In genomic region chr7:92520820-92521219, GRCm38 (mm10) we compare ENCODE assay signal across 8 mouse cellular contexts. TPM values are rescaled to one million over a fixed set of nuclear protein-coding genes. Genes with fewer than 3 reads are reported as not detected.
DNase-seq lines count a peak whose midpoint lies in the region; ATAC-seq and TF ChIP-seq lines count a peak whose summit lies in the region.

No protein-coding gene starts in this region.

- no peaks in the 10 kb centered on the region for H3K36me3 ChIP-seq in hindbrain, embryonic 11.5 days (ENCODE audit: control insufficient read depth, insufficient read depth, low read length)
- H3K36me3 ChIP-seq in hindbrain, embryonic 10.5 days = no peaks in the 10 kb centered on the region
- no peaks in the 10 kb centered on the region for H3K36me3 ChIP-seq in forebrain, postnatal 0 days (ENCODE audit: insufficient read depth)

- H3K4me2 ChIP-seq in hindbrain, embryonic 11.5 days (replicated peaks; ENCODE audit: low read depth, low read length) = no peak overlapping the region
- no peak overlapping the region for H3K4me2 ChIP-seq in forebrain, postnatal 0 days (ENCODE audit: low read depth)

- H3K27ac ChIP-seq in hindbrain, embryonic 11.5 days (ENCODE audit: low read depth, low read length) = no peak overlapping the region
- no peak overlapping the region for H3K27ac ChIP-seq in hindbrain, embryonic 10.5 days
- H3K27ac ChIP-seq in forebrain, postnatal 0 days (ENCODE audit: low read depth, low read length) = no peak overlapping the region

- DNase-seq in hindbrain, embryonic 11.5 days (ENCODE audit: low spot score) = peak; percentile 8
- no peak for DNase-seq in hindbrain, embryonic 10.5 days (ENCODE audit: low spot score)
- peak; percentile 22 for DNase-seq in right cerebral cortex, adult 18-20 months
- DNase-seq in right cerebral cortex, postnatal 25 days = no peak
- peak; percentile 30 for DNase-seq in forebrain, postnatal 0 days
- peak; percentile 26 for DNase-seq in mesoderm, embryonic 11.5 days (ENCODE audit: low read depth, low spot score)
- no peak for DNase-seq in frontal cortex, postnatal 14 days (ENCODE audit: low spot score in 2 of 2)

- no peak overlapping the region for H3K4me3 ChIP-seq in hindbrain, embryonic 11.5 days (ENCODE audit: low read depth, low read length)
- H3K4me3 ChIP-seq in hindbrain, embryonic 10.5 days = no peak overlapping the region
- no peak overlapping the region for H3K4me3 ChIP-seq in forebrain, postnatal 0 days (ENCODE audit: low read depth, low read length)

- H3K9ac ChIP-seq in hindbrain, embryonic 11.5 days (ENCODE audit: low read depth, low read length) = no peak overlapping the region
- no peak overlapping the region for H3K9ac ChIP-seq in forebrain, postnatal 0 days

- TF ChIP-seq CTCF in forebrain, postnatal 0 days (IDR thresholded peaks at IDR 0.05; ENCODE audit: low read depth) = peak; percentile 49

- no peaks in the 10 kb centered on the region for H3K9me3 ChIP-seq in hindbrain, embryonic 11.5 days (ENCODE audit: control insufficient read depth, low read length)
- no peaks in the 10 kb centered on the region for H3K9me3 ChIP-seq in hindbrain, embryonic 10.5 days
- H3K9me3 ChIP-seq in forebrain, postnatal 0 days (ENCODE audit: low read length) = no peaks in the 10 kb centered on the region

- no peaks in the 10 kb centered on the region for H3K27me3 ChIP-seq in hindbrain, embryonic 11.5 days (ENCODE audit: control insufficient read depth, insufficient read depth, low read length)
- no peaks in the 10 kb centered on the region for H3K27me3 ChIP-seq in hindbrain, embryonic 10.5 days (ENCODE audit: insufficient read depth, poor library complexity, severe bottlenecking)
- no peaks in the 10 kb centered on the region for H3K27me3 ChIP-seq in forebrain, postnatal 0 days (ENCODE audit: insufficient read depth, low read length)

- no peak for ATAC-seq in hindbrain, embryonic 11.5 days (ENCODE audit: low FRiP score)
- ATAC-seq in cerebellum, adult (ENCODE audit: insufficient number of reproducible peaks, low FRiP score, low TSS enrichment) = peak; percentile 70
- peak; percentile 83; the same call in 1 of the 2 replicates for ATAC-seq in forebrain, postnatal 0 days

- H3K4me1 ChIP-seq in hindbrain, embryonic 11.5 days (replicated peaks; ENCODE audit: control insufficient read depth, insufficient read depth, low read length) = no peaks in the 10 kb centered on the region
- no peaks in the 10 kb centered on the region for H3K4me1 ChIP-seq in hindbrain, embryonic 10.5 days (replicated peaks)
- H3K4me1 ChIP-seq in forebrain, postnatal 0 days (ENCODE audit: insufficient read depth) = no peaks in the 10 kb centered on the region

- WGBS in hindbrain, embryonic 11.5 days = 46% methylated on average over 4 of the region's 4 CpGs
- 35% methylated on average over 4 of the region's 4 CpGs for WGBS in hindbrain, embryonic 10.5 days
- 27% methylated on average over 4 of the region's 4 CpGs for WGBS in forebrain, postnatal 0 days

RNA-seq across cellular contexts. Expression of gene Ccdc90b, which starts 40.1 kb away (rescaled TPM):
- 82.4 and 83.2 TPM in 2 replicates for polyA plus RNA-seq in hindbrain, embryonic 11.5 days (2014; fragmentation: Nextera tagmentation; extraction: Ambion mirVana)
- polyA plus RNA-seq in hindbrain, embryonic 10.5 days (2016; fragmentation: Nextera tagmentation; extraction: Ambion mirVana) = 62.8 and 63.2 TPM in 2 replicates
- total RNA-seq in forebrain, postnatal 0 days (2014; rRNA removed) = 49.9 and 53.2 TPM in 2 replicates
- 43.7 and 47.7 TPM in 2 replicates for polyA plus RNA-seq in forebrain, postnatal 0 days (2015; fragmentation: Nextera tagmentation; extraction: Ambion mirVana)

Comparison
In these comparisons a context has a peak if more than half of its experiments do, and no peak if none do; other contexts are left out.
1. DNase-seq: peak in hindbrain, embryonic 11.5 days (single experiment), right cerebral cortex, adult 18-20 months (single experiment), forebrain, postnatal 0 days (single experiment) and mesoderm, embryonic 11.5 days (single experiment); none in hindbrain, embryonic 10.5 days (single experiment), right cerebral cortex, postnatal 25 days (single experiment) and frontal cortex, postnatal 14 days (0 of 2).